Mouse (Mus musculus) liver, embryonic 14.5 days (tissue): Measurements from ENCODE around the gene Coro2a.

ENCODE experiments used
- CTCF ChIP-seq: IDR thresholded peaks from 2 replicates; pipeline ENCODE4 v1.5.1; 2016; ENCODE audit warnings: antibody characterized with exemption, low read depth, control low read depth
- EP300 ChIP-seq: IDR thresholded peaks from 2 replicates; pipeline ENCODE4 v1.6.1; 2016; ENCODE audit warnings: antibody characterized with exemption, low read depth

DNA sequence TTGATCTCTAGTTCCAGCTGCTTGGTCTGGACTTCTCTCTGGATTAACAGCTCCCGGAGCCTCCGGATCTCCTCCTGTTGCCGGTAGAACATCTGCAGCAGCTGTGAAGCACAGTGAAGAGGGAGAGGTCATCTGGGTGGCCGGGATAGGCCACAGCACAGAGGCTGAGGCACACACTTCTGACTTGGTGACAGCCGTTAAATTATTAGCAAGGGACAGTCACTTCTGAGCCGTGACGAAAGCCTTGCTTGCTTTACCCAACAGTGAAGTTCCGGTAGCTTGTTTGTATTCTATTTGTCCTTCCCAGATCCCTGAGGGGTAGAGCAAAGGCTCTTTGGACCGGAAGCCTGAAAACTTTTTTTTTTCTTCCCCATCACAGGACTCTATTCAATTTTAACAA is 62.8 kb downstream of the Coro2a start:
- TF ChIP-seq CTCF: no peak
- no peak for TF ChIP-seq EP300
